Mouse (Mus musculus) testis, adult 2 months (tissue): ENCODE data around the gene Amfr.

Experiments used
- CTCF ChIP-seq: fragments of 200-500 bp; IDR thresholded peaks from 2 replicates; pipeline ENCODE4 v1.5.1; 2012; ENCODE audit warnings: low read depth, mild to moderate bottlenecking, inconsistent platforms, low read length, moderate library complexity; ENCODE audit not compliant: control insufficient read depth, insufficient read depth, insufficient replicate concordance
- POLR2A ChIP-seq: fragments of 200-500 bp; IDR thresholded peaks from 2 replicates; pipeline ENCODE4 v1.6.1; 2012; ENCODE audit warnings: low read depth, mild to moderate bottlenecking, inconsistent platforms, low read length, moderate library complexity; ENCODE audit not compliant: control insufficient read depth

GRCm38 (mm10) chr8:93968293-93968692 is 44.3 kb downstream of the Amfr start:
- no peak for TF ChIP-seq POLR2A
- no peak for TF ChIP-seq CTCF
